Mouse (Mus musculus) cerebellum, adult 9-10 months (tissue): ENCODE measurements around the gene St3gal6.
A peak's percentile ranks its signal among the peaks of the same experiment; 100 is the strongest.

Experiments
- DNase-seq: peaks from one replicate; pipeline ENCODE4 v3.0.0; 2022

St3gal6 gene

DNA sequence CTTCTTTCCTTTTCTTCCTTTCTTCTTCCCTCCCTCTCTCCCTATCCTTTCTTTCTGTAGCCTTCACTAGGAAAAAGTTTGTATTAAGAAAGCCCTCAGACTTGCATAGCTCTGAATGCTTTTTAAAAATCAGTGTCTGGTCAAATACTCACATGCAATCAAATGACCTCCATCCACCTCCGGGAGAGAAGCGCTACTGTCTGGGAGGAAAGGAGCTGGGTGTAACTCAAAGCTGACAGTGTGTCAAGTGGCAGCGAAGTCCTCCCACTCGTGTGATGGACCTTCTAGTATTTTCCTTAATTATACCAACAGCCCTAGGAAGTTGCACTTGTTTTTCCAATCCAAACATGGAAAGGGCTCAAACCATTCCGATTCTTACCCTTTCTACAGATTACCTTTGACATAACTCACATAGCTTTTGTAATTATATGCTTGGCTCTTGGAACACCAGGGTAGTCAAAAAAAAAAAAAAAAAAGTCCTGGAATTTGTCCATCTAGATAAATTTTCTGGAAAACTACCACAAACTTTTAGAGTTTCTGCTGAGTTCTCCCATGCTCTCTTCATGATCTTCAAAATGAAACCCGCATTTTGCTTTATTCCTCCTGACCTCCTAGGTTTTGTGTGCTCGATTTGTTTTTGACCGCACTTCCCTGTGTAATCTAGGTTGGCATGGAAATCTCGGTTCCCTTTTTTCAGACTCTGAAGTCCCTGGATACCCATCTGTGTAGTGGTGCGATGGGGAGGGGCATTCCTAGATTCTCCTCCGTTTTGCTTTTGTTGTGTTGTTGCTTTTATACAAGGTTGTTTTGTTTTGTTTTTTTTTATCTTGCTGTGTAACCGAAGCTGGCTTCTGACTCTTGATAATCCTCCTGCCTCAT lies at the start of gene St3gal6:
Gene St3gal6, minus strand, starts transcription at position 272 of the 879 bp plus-strand sequence.
- no peak for DNase-seq

- no peak for DNase-seq
Observed at GRCm38 (mm10) chr16:58570694-58571264, 46.7 kb upstream of the St3gal6 start.

DNA sequence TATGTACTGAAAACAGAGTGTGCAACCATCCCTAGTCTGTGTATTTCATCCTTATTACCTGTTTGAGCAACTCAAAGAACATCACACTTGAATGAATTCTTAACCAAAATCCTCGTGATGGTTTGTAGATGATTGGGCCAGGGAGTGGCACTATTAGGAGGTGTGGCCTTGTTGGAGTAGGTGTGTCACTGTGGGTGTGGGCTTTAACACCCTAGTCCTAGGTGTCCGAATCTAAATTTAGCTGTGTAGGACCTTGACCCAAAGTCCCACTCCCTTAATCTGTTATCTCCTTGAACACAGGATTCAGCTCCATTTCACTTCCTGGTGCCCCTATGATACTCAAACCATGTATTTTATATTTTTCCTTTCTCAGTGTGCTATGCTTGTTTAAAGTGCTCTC lies 37.2 kb upstream of the St3gal6 start:
- DNase-seq, result no peak

DNA sequence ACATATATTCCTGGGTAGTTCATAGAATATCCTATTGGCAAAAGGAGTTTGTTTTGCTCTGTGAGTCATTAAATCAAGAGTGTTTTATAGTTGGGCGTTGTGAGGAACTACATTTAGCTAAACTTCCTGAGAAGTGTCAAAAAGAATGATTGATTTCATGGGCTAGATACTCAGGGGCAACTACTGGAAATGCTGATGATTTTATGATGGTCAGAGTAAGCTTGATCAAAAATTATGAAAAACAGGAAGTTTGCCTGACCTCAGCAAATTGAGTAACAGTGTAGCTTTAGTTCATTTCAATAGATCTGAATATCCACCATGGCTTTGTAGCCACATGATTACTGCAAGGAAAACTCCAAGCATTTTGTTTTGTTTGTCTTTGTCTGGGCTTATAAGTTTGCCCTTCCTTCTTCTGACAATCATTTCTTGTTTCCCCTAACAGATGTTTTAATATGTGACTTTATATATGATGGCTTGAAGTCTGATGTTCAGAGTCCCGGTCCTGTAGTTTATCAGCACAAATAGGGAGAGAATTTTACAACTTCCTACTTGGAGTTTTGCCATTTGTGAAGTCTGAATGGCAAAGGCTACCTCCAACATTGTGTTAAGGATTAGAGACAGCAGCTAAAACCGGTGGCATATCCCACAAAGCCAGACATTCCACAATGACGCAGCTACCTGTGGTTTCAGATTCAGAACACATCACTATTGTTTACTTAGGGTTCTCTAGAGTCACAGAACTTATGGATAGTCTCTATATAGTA lies 32.2 kb upstream of the St3gal6 start:
- DNase-seq, result no peak

DNA sequence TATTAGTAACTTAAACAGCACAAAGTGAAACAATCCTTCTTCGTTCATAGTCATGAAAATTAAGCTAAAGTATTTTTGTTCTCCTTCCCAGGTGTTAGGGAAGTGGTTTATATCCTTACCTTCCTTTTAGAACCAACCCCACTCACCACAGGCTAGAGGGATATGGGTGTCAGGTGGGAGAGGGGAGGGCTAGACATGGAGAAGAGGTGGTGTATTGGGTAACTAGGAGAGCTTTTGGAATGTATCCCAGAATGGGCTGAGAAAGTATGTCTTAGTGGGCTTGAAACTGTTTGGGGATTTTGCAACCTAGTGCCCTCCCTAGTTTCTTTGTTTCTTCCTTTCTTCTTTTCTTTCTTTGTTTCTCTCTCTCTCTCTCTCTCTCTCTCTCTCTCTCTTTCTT lies 30.6 kb upstream of the St3gal6 start:
- no peak for DNase-seq

DNA sequence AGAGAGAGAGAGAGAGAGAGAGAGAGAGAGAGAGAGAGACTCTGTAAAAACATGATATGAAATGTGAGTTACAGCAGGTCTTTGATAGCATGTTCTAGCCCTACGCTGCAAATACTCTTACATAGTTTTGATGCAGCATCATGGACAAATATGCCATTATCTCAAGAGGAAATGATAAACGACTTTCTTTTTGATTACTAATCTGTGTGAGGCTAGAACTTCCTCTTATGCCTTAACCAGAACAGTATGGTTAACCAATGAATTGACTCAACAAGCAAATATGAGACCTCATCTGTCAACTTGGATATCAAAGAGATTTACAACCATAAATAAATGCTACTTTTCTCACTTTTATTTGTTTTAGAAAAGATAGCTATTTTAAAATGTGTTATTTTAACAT lies 24.0 kb upstream of the St3gal6 start:
- DNase-seq, result no peak

- DNase-seq, result no peak
Observed at GRCm38 (mm10) chr16:58546128-58546527, 22.1 kb upstream of the St3gal6 start.

DNA sequence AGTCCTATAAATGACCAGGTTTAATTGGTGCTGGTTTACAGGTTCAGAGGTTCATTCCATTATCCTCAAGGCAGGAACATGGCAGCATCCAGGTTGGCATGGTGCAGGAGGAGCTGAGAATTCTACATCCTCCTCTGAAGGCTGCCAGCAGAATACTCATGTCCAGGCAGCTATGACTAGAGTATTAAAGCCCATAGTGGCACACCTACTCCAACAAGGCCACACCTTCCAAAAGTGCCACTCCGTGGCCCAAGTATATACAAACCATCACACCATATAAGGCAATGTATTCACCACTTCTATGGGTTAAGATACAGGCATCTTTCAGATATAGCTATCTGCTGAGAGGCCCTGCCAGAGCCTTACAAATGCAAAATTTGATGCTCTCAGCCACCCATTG lies 15.4 kb upstream of the St3gal6 start:
- no peak for DNase-seq

GRCm38 (mm10) chr16:58539011-58539410 lies 15.0 kb upstream of the St3gal6 start:
- DNase-seq, result no peak

GRCm38 (mm10) chr16:58536076-58536475 lies 12.0 kb upstream of the St3gal6 start:
- DNase-seq, result no peak

GRCm38 (mm10) chr16:58535236-58535635 lies 11.2 kb upstream of the St3gal6 start:
- no peak for DNase-seq

GRCm38 (mm10) chr16:58534245-58535142 lies 10.5 kb upstream of the St3gal6 start:
- no peak for DNase-seq

DNA sequence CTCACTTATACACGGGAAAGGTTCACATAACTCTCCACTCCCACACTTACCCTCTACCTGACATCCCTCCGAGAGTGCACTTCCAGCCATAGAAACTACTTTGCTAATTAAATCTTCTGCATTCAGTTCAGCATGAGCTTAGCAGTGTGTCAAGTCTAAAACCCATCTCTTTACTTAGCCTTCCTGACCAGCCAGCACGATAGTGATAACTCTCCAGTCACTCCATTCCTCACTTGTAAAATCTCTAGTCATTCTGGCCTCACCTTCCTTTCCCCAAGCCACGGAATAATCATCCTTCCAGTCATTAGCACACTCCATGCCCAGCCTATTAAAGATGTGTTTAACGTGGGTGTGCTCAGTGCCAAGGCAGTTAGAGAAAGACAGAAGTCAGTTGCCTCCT lies 9.7 kb upstream of the St3gal6 start:
- no peak for DNase-seq

- no peak for DNase-seq
Observed at GRCm38 (mm10) chr16:58533254-58533653, 9.2 kb upstream of the St3gal6 start.

GRCm38 (mm10) chr16:58532511-58532910 lies 8.5 kb upstream of the St3gal6 start:
- DNase-seq, result no peak

DNA sequence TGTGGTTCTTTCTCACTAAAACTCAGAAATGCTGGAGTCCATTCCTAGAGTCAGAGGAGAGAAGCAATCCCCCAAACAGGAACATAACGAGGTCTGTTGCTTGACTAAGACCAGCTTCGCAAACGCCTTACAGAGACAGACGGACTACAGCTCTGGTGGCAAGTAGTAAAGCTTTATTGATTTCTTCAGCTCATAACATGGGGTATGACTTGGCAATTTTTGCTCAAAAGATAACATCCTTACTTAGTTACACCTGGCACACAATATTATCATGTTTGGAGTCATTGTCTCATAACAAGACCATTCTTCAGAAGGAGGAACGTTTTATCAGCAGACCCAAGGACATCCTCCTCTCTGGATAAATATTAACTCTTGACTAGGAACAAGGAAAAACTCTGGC lies 3.8 kb upstream of the St3gal6 start:
- no peak for DNase-seq

GRCm38 (mm10) chr16:58526729-58527128 lies 2.7 kb upstream of the St3gal6 start:
- DNase-seq, result no peak

DNA sequence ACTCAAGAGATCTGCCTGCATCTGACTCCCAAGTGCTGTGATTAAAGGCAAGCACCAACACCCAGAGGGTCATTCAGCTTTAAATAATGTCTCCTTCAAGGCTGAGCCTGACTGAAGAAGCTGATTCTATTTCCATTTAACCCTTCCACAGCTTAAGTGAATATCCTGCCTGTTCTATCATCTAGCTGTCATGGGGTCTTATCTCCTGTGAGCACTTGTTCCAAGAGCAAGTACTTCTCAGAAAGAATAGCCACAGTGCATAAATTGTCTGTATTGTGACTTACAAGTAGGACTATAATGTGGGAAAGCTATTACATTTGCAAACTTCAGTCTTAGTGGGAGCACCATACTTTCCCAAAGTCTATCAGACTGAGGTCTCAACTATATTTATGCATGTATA lies 1.8 kb upstream of the St3gal6 start:
- no peak for DNase-seq

DNA sequence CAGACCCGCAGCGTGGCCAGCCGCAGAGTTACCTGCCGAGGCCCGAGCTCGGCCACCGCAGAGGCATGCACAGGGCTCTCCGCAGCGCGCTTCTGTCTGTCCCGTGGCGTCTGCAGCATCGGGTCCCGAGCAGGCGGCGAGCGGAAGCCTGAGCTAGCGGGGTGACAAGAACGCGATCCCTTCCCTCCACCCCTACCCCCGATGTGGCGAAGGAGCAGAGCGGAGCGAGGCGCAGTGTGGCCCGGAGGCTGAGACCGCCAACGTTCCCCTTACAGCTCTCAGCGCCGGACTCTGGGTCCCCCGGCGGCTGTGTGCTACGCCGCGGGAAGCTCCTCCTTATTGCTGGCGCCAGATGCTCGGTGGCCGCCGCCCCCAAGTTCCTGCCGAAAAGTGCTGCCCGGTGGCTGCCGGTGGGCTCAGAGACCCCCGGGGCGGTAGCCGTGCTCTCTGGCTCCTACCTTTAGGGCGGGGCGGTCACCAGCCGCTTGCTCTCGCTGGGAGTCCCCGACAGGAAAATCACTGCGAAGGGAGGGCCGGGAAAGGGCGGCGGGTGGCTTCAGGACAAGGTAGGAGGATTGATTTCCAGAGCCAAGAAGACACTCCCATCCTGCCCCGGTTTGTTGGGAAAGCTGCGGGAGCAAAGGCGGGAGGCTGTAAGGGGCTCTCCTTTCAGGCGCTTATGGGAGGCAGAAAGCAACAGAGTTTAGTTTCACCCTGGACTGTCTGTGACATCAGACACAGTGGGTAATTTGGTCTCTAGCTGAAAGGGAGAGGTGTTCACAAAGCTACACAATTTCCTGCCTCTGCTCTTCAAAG lies 791 bp downstream of the St3gal6 start:
- DNase-seq, result peak; percentile 15

DNA sequence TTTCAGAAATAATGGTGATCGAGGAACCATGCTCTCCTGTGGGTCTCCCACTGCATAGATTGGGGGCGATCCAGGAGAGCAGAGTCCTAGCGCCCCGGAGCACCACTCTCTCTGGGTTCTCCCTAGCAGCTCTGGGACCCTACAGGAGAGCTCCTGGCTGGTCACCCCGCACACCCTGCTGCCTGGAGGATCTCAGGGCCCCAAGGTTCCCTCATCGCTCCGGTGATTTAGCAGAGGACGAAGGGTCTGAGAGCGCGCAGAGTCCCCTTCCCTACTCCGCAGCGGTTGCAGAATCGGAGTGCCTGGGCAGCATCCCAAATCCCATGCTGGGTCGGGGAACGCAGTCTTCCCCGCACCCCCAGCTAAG lies 1.4 kb downstream of the St3gal6 start:
- DNase-seq, result no peak

GRCm38 (mm10) chr16:58521900-58522299 lies 2.1 kb downstream of the St3gal6 start:
- DNase-seq, result no peak

- DNase-seq, result no peak
Observed at GRCm38 (mm10) chr16:58521182-58521581, 2.9 kb downstream of the St3gal6 start.
